Mouse (Mus musculus): ENCODE results near the gene Itgb5. TPM values are rescaled to one million over a fixed set of nuclear protein-coding genes. Genes with fewer than 3 reads are reported as not detected.

Gene Itgb5
- total and polyA plus RNA-seq, 3 experiments, result 0.27 to 0.58 TPM; not detected in 1

GRCm38 (mm10) chr16:33878041-33878783 lies 48.7 kb downstream of the Itgb5 start:
- H3K27ac ChIP-seq (ENCODE audit: control insufficient read depth, low read depth, low read length), result no peak overlapping the region
- DNase-seq (ENCODE audit: low read depth, low spot score), result no peak

DNA sequence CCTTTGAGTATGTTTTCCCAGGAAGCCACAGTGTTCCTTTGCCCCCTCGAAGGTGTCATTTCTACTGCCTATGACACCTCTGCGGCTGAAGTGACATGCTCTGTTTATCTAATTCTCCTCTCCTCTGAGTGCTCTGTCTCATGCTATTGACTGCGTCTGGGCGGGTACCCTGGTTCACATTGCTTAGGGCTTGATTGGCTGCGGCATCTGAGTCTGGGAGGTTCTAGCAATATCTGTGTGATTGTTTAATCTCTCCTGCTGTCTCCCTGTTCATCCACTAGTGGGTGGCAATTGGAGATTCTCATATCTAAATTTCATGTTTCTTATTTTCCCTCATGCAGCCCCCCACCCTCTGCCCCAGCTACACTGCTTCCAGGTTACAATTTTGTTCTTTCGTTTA lies 49.6 kb downstream of the Itgb5 start:
- Histone ChIP-seq H3K4me3 (ENCODE audit: control insufficient read depth in 1 of 2, insufficient read depth in 1 of 2, low read depth in 2 of 2, low read length in 2 of 2) (no peak overlapping the region), H3K9ac (ENCODE audit: control insufficient read depth, low read depth, low read length, poor library complexity, severe bottlenecking) (no peak overlapping the region), H3K79me2 (ENCODE audit: control insufficient read depth, insufficient read depth, low read length, poor library complexity) (no peaks in the 10 kb centered on the region), H3K36me3 (ENCODE audit: control insufficient read depth in 1 of 2, insufficient read depth in 2 of 2, low read length in 2 of 2) (no peaks in the 10 kb centered on the region), H3K27ac (ENCODE audit: control insufficient read depth, low read depth, low read length) (no peak overlapping the region), H3K27me3 (ENCODE audit: control insufficient read depth in 1 of 2, insufficient read depth in 2 of 2, low read length in 2 of 2) (peaks cover 5 to 7% of the 10 kb centered on the region in 2 experiments; a peak in 3 of 4 replicates), H3K4me1 (ENCODE audit: control insufficient read depth in 1 of 2, insufficient read depth in 2 of 2, low read length in 2 of 2) (no peaks in the 10 kb centered on the region), H3K9me3 (replicated peaks; ENCODE audit: insufficient read depth, low read length) (no peaks in the 10 kb centered on the region)
- TF ChIP-seq RCOR1 (IDR thresholded peaks at IDR 0.05; ENCODE audit: low read depth, low read length), result no peak
- TF ChIP-seq SIN3A (IDR thresholded peaks at IDR 0.05; ENCODE audit: low read length), result no peak
- no peak for TF ChIP-seq ETS1 (IDR thresholded peaks at IDR 0.05; ENCODE audit: low read depth, low read length)
- no peak for TF ChIP-seq ZKSCAN1 (IDR thresholded peaks at IDR 0.05; ENCODE audit: low read depth, low read length)
- TF ChIP-seq UBTF (IDR thresholded peaks at IDR 0.05; ENCODE audit: borderline replicate concordance, insufficient read depth, low read depth, low read length), result no peak
- TF ChIP-seq USF1 (IDR thresholded peaks at IDR 0.05; ENCODE audit: low read depth, low read length), result no peak
- no peak for TF ChIP-seq MYB (IDR thresholded peaks at IDR 0.05; ENCODE audit: low read depth, low read length)
- no peak for TF ChIP-seq NRF1 (IDR thresholded peaks at IDR 0.05; ENCODE audit: insufficient read depth, low read depth, low read length, poor library complexity, severe bottlenecking)
- TF ChIP-seq E2F4 (IDR thresholded peaks at IDR 0.05; ENCODE audit: borderline replicate concordance, low read depth, low read length), result no peak
- no peak for TF ChIP-seq MAX (IDR thresholded peaks at IDR 0.05; ENCODE audit: low read length)
- DNase-seq (ENCODE audit: low read depth, low spot score), result no peak

More at GRCm38 (mm10) chr16:33878041-33878783, 48.7 kb downstream of the Itgb5 start:
- Histone ChIP-seq H3K4me1 (ENCODE audit: control insufficient read depth in 1 of 2, insufficient read depth in 2 of 2, low read length in 2 of 2) (no peaks in the 10 kb centered on the region), H3K4me3 (ENCODE audit: control insufficient read depth in 1 of 2, insufficient read depth in 1 of 2, low read depth in 2 of 2, low read length in 2 of 2) (no peak overlapping the region), H3K9ac (ENCODE audit: control insufficient read depth, low read depth, low read length, poor library complexity, severe bottlenecking) (no peak overlapping the region), H3K27me3 (ENCODE audit: control insufficient read depth in 1 of 2, insufficient read depth in 2 of 2, low read length in 2 of 2) (peaks cover 3 to 7% of the 10 kb centered on the region in 2 experiments; a peak in 3 of 4 replicates), H3K9me3 (replicated peaks; ENCODE audit: insufficient read depth, low read length) (no peaks in the 10 kb centered on the region), H3K36me3 (ENCODE audit: control insufficient read depth in 1 of 2, insufficient read depth in 2 of 2, low read length in 2 of 2) (no peaks in the 10 kb centered on the region), H3K79me2 (ENCODE audit: control insufficient read depth, insufficient read depth, low read length, poor library complexity) (no peaks in the 10 kb centered on the region)
- TF ChIP-seq POLR2AphosphoS2 (IDR thresholded peaks at IDR 0.05; ENCODE audit: low read length), result no peak
- TF ChIP-seq EP300 (IDR thresholded peaks at IDR 0.05; ENCODE audit: low read depth in 1 of 2, low read length in 2 of 2), result no peak
- no peak for TF ChIP-seq JUND (IDR thresholded peaks at IDR 0.05; ENCODE audit: low read depth, low read length)
- no peak for TF ChIP-seq E2F4 (IDR thresholded peaks at IDR 0.05; ENCODE audit: borderline replicate concordance, low read depth, low read length)
- TF ChIP-seq POLR2A (IDR thresholded peaks at IDR 0.05; ENCODE audit: control insufficient read depth in 1 of 2, insufficient read depth in 1 of 2, low read depth in 1 of 2, low read length in 2 of 2, poor library complexity in 1 of 2), result no peak
- no peak for TF ChIP-seq CTCF (IDR thresholded peaks at IDR 0.05 in 2 of 3, conservative IDR thresholded peaks at IDR 0.05 in 1 of 3; ENCODE audit: control insufficient read depth in 1 of 3, insufficient read depth in 1 of 3, low read depth in 2 of 3, low read length in 3 of 3, poor library complexity in 1 of 3, severe bottlenecking in 1 of 3)
- no peak for TF ChIP-seq MAX (IDR thresholded peaks at IDR 0.05; ENCODE audit: low read length)
- no peak for TF ChIP-seq RCOR1 (IDR thresholded peaks at IDR 0.05; ENCODE audit: low read depth, low read length)
- no peak for TF ChIP-seq ZNF384 (IDR thresholded peaks at IDR 0.05; ENCODE audit: low read depth, low read length)
- TF ChIP-seq USF2 (IDR thresholded peaks at IDR 0.05; ENCODE audit: borderline replicate concordance in 1 of 2, insufficient read depth in 1 of 2, low read depth in 1 of 2, low read length in 2 of 2), result no peak
- TF ChIP-seq SIN3A (IDR thresholded peaks at IDR 0.05; ENCODE audit: low read length), result no peak
- no peak for TF ChIP-seq MYC (IDR thresholded peaks at IDR 0.05; ENCODE audit: low read depth, low read length)
- no peak for TF ChIP-seq SMC3 (IDR thresholded peaks at IDR 0.05; ENCODE audit: low read depth, low read length)
- no peak for TF ChIP-seq ETS1 (IDR thresholded peaks at IDR 0.05; ENCODE audit: low read depth, low read length)
- TF ChIP-seq TCF12 (IDR thresholded peaks at IDR 0.05; ENCODE audit: low read depth, low read length), result no peak
- TF ChIP-seq GABPA (IDR thresholded peaks at IDR 0.05; ENCODE audit: low read depth, low read length), result no peak
- no peak for TF ChIP-seq MAFK (IDR thresholded peaks at IDR 0.05; ENCODE audit: borderline replicate concordance, low read depth, low read length)
- TF ChIP-seq ZMIZ1 (IDR thresholded peaks at IDR 0.05; ENCODE audit: low read depth, low read length), result no peak
- no peak for TF ChIP-seq UBTF (IDR thresholded peaks at IDR 0.05; ENCODE audit: borderline replicate concordance, insufficient read depth, low read depth, low read length)
